In the genomic region with DNA sequence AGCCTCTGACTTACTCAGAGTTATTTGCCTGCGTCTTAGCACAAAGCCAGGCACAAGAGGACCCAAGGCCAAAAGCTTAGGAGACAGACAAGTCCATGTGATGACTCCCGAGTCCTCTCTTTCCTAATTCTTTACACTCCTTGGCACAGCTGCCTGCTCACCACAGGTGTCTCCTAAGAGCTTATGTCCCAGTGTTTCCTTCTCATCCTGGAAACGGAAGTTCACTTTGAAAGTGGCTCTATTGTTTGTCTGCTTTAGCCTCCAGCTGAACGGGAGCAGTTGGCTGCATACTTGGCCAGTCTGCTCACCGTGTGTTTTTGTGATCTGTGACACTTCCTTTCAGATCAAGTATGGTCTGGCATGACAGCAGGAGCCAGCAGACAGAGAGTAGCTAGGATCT, we compare ENCODE assay signal across 10 mouse cellular contexts. TPM values are rescaled to one million over a fixed set of nuclear protein-coding genes. Genes with fewer than 3 reads are reported as not detected.
DNase-seq lines count a peak whose midpoint lies in the region; ATAC-seq and TF ChIP-seq lines count a peak whose summit lies in the region.
"Had no signal": no experiment of that assay in that cellular context is flagged by ENCODE, and none has a peak within 500 bp of the region (broad histone marks: within the 10 kb centered on the region; RNA-seq: fewer than 3 reads in every experiment).

No protein-coding gene starts in this region.

- no peaks in the 10 kb centered on the region for H3K27me3 ChIP-seq in forebrain, embryonic 14.5 days (replicated peaks; ENCODE audit: control insufficient read depth, insufficient read depth, low read length)
- H3K27me3 ChIP-seq in forebrain, embryonic 13.5 days: no peaks in the 10 kb centered on the region
- H3K27me3 ChIP-seq in midbrain, embryonic 14.5 days (ENCODE audit: control insufficient read depth, insufficient read depth, low read length): no peaks in the 10 kb centered on the region
- H3K27me3 ChIP-seq in midbrain, embryonic 15.5 days (replicated peaks): no peaks in the 10 kb centered on the region
- no peaks in the 10 kb centered on the region for H3K27me3 ChIP-seq in hindbrain, postnatal 0 days (ENCODE audit: insufficient read depth, low read length)
- H3K27me3 ChIP-seq in stomach, postnatal 0 days (ENCODE audit: control insufficient read depth, insufficient read depth, low read length): no peaks in the 10 kb centered on the region

- TF ChIP-seq CTCF in hindbrain, postnatal 0 days (IDR thresholded peaks at IDR 0.05; ENCODE audit: low read depth): no peak
- no peak for TF ChIP-seq CTCF in stomach, postnatal 0 days (IDR thresholded peaks at IDR 0.05; ENCODE audit: low read depth)

- no peak overlapping the region for H3K4me3 ChIP-seq in forebrain, embryonic 14.5 days (ENCODE audit: low read depth, low read length)
- H3K4me3 ChIP-seq in forebrain, embryonic 13.5 days: no peak overlapping the region
- H3K4me3 ChIP-seq in midbrain, embryonic 14.5 days (replicated peaks; ENCODE audit: low read depth, low read length): no peak overlapping the region
- H3K4me3 ChIP-seq in midbrain, embryonic 15.5 days: no peak overlapping the region
- no peak overlapping the region for H3K4me3 ChIP-seq in hindbrain, postnatal 0 days (ENCODE audit: low read length)
- H3K4me3 ChIP-seq in stomach, postnatal 0 days (ENCODE audit: low read depth, low read length): no peak overlapping the region
- H3K4me3 ChIP-seq: megakaryocyte, embryonic 14.5 days had no signal

- TF ChIP-seq EP300 in stomach, postnatal 0 days (optimal IDR thresholded peaks at IDR 0.05): no peak

- H3K36me3 ChIP-seq in forebrain, embryonic 14.5 days (ENCODE audit: control insufficient read depth, insufficient read depth, low read length): no peaks in the 10 kb centered on the region
- H3K36me3 ChIP-seq in forebrain, embryonic 13.5 days (ENCODE audit: poor library complexity, severe bottlenecking): no peaks in the 10 kb centered on the region
- H3K36me3 ChIP-seq in midbrain, embryonic 14.5 days (ENCODE audit: control insufficient read depth, insufficient read depth, low read length): no peaks in the 10 kb centered on the region
- H3K36me3 ChIP-seq in midbrain, embryonic 15.5 days (replicated peaks): no peaks in the 10 kb centered on the region
- H3K36me3 ChIP-seq in hindbrain, postnatal 0 days (ENCODE audit: insufficient read depth, low read length): no peaks in the 10 kb centered on the region
- H3K36me3 ChIP-seq in stomach, postnatal 0 days (ENCODE audit: control insufficient read depth, insufficient read depth, low read length): no peaks in the 10 kb centered on the region

- no peak overlapping the region for H3K9ac ChIP-seq in forebrain, embryonic 14.5 days (ENCODE audit: low read length)
- H3K9ac ChIP-seq in forebrain, embryonic 13.5 days: no peak overlapping the region
- H3K9ac ChIP-seq in midbrain, embryonic 14.5 days (replicated peaks; ENCODE audit: low read length): no peak overlapping the region
- no peak overlapping the region for H3K9ac ChIP-seq in midbrain, embryonic 15.5 days
- H3K9ac ChIP-seq in hindbrain, postnatal 0 days (replicated peaks; ENCODE audit: low read length): no peak overlapping the region
- H3K9ac ChIP-seq in stomach, postnatal 0 days (ENCODE audit: low read length): no peak overlapping the region

- H3K4me2 ChIP-seq in forebrain, embryonic 14.5 days (ENCODE audit: low read length): no peak overlapping the region
- no peak overlapping the region for H3K4me2 ChIP-seq in forebrain, embryonic 13.5 days
- H3K4me2 ChIP-seq in midbrain, embryonic 14.5 days (ENCODE audit: low read length): no peak overlapping the region
- H3K4me2 ChIP-seq in midbrain, embryonic 15.5 days: no peak overlapping the region
- H3K4me2 ChIP-seq in hindbrain, postnatal 0 days (ENCODE audit: low read depth, low read length): no peak overlapping the region
- H3K4me2 ChIP-seq in stomach, postnatal 0 days (replicated peaks; ENCODE audit: low read depth): no peak overlapping the region

- DNase-seq in forebrain, embryonic 14.5 days (ENCODE audit: low spot score): peak; percentile 20
- peak; percentile 17 for DNase-seq in midbrain, embryonic 14.5 days
- DNase-seq in hindbrain, postnatal 0 days (ENCODE audit: low spot score): peak; percentile 37
- DNase-seq in stomach, postnatal 0 days (ENCODE audit: low spot score): no peak
- DNase-seq in spleen, postnatal 14 days (ENCODE audit: low spot score in 2 of 2): no peak
- no peak for DNase-seq in left cerebral cortex, adult 9 months (ENCODE audit: low spot score in 2 of 2)
- DNase-seq: adrenal gland, postnatal 10 days had no signal

- no peak for ATAC-seq in forebrain, embryonic 14.5 days
- no peak for ATAC-seq in forebrain, embryonic 13.5 days
- ATAC-seq in midbrain, embryonic 14.5 days (ENCODE audit: low FRiP score, low TSS enrichment): no peak
- no peak for ATAC-seq in midbrain, embryonic 15.5 days (replicated peaks)
- peak; percentile 51 for ATAC-seq in hindbrain, postnatal 0 days
- ATAC-seq in stomach, postnatal 0 days (ENCODE audit: low FRiP score, low TSS enrichment): peak; percentile 7; the same call in 1 of the 2 replicates

- no peak overlapping the region for H3K27ac ChIP-seq in forebrain, embryonic 14.5 days (ENCODE audit: low read depth, low read length)
- H3K27ac ChIP-seq in forebrain, embryonic 13.5 days: no peak overlapping the region
- no peak overlapping the region for H3K27ac ChIP-seq in midbrain, embryonic 14.5 days (replicated peaks; ENCODE audit: low read depth, low read length)
- H3K27ac ChIP-seq in midbrain, embryonic 15.5 days: no peak overlapping the region
- peak overlapping the region; percentile 9; the same call in 1 of the 2 replicates for H3K27ac ChIP-seq in hindbrain, postnatal 0 days
- peak overlapping the region; percentile 41; the same call in 1 of the 2 replicates for H3K27ac ChIP-seq in stomach, postnatal 0 days (replicated peaks)

- H3K9me3 ChIP-seq in forebrain, embryonic 14.5 days (replicated peaks; ENCODE audit: control insufficient read depth, low read length): no peaks in the 10 kb centered on the region
- H3K9me3 ChIP-seq in forebrain, embryonic 13.5 days (replicated peaks): no peaks in the 10 kb centered on the region
- H3K9me3 ChIP-seq in midbrain, embryonic 14.5 days (ENCODE audit: control insufficient read depth, low read length): no peaks in the 10 kb centered on the region
- no peaks in the 10 kb centered on the region for H3K9me3 ChIP-seq in midbrain, embryonic 15.5 days
- no peaks in the 10 kb centered on the region for H3K9me3 ChIP-seq in hindbrain, postnatal 0 days (ENCODE audit: low read length)
- no peaks in the 10 kb centered on the region for H3K9me3 ChIP-seq in stomach, postnatal 0 days (ENCODE audit: control insufficient read depth, low read length)
- H3K9me3 ChIP-seq: megakaryocyte, embryonic 14.5 days had no signal

- WGBS in forebrain, embryonic 14.5 days: 9% methylated on average over 5 of the region's 5 CpGs
- WGBS in forebrain, embryonic 13.5 days: 20% methylated on average over 5 of the region's 5 CpGs
- WGBS in midbrain, embryonic 14.5 days: 21% methylated on average over 5 of the region's 5 CpGs
- 19% methylated on average over 5 of the region's 5 CpGs for WGBS in midbrain, embryonic 15.5 days
- WGBS in hindbrain, postnatal 0 days: 18% methylated on average over 5 of the region's 5 CpGs
- WGBS in stomach, postnatal 0 days: 21% methylated on average over 5 of the region's 5 CpGs

- H3K4me1 ChIP-seq in forebrain, embryonic 14.5 days (ENCODE audit: control insufficient read depth, insufficient read depth, low read length): no peaks in the 10 kb centered on the region
- peaks cover 11% of the 10 kb centered on the region for H3K4me1 ChIP-seq in forebrain, embryonic 13.5 days
- H3K4me1 ChIP-seq in midbrain, embryonic 14.5 days (ENCODE audit: control insufficient read depth, insufficient read depth, low read length): no peaks in the 10 kb centered on the region
- no peaks in the 10 kb centered on the region for H3K4me1 ChIP-seq in midbrain, embryonic 15.5 days
- no peaks in the 10 kb centered on the region for H3K4me1 ChIP-seq in hindbrain, postnatal 0 days (ENCODE audit: insufficient read depth, low read length)
- no peaks in the 10 kb centered on the region; the same call in none of the 2 replicates for H3K4me1 ChIP-seq in stomach, postnatal 0 days (replicated peaks; ENCODE audit: control insufficient read depth, insufficient read depth)
- H3K4me1 ChIP-seq: megakaryocyte, embryonic 14.5 days had no signal

RNA-seq across cellular contexts. Expression of gene Adm, which starts 41.3 kb away (rescaled TPM):
- 1.6 and 1.8 TPM in 2 replicates for polyA plus RNA-seq in forebrain, embryonic 14.5 days (2014; fragmentation: Nextera tagmentation; extraction: Ambion mirVana)
- 3.9 and 4.9 TPM in 2 replicates for polyA plus RNA-seq in forebrain, embryonic 13.5 days (2015; fragmentation: Nextera tagmentation; extraction: Ambion mirVana)
- 1.4 and 3.2 TPM in 2 replicates for polyA plus RNA-seq in midbrain, embryonic 14.5 days (2014; fragmentation: Nextera tagmentation; extraction: Ambion mirVana)
- 4.3 and 4.8 TPM in 2 replicates for polyA plus RNA-seq in midbrain, embryonic 15.5 days (2015; fragmentation: Nextera tagmentation; extraction: Ambion mirVana)
- total RNA-seq in hindbrain, postnatal 0 days (2014; rRNA removed): 2.1 and 2.2 TPM in 2 replicates
- polyA plus RNA-seq in hindbrain, postnatal 0 days (2015; fragmentation: Nextera tagmentation; extraction: Ambion mirVana): 4.2 and 6.0 TPM in 2 replicates
- polyA plus RNA-seq in stomach, postnatal 0 days (2015; fragmentation: Nextera tagmentation; extraction: Ambion mirVana): 4.3 and 4.6 TPM in 2 replicates

RNA-seq across cellular contexts. Expression of gene Sbf2, which starts 54.0 kb away (rescaled TPM):
- polyA plus RNA-seq in forebrain, embryonic 14.5 days (2014; fragmentation: Nextera tagmentation; extraction: Ambion mirVana): 44.0 and 60.8 TPM in 2 replicates
- polyA plus RNA-seq in forebrain, embryonic 13.5 days (2015; fragmentation: Nextera tagmentation; extraction: Ambion mirVana): 51.8 and 54.9 TPM in 2 replicates
- polyA plus RNA-seq in midbrain, embryonic 14.5 days (2014; fragmentation: Nextera tagmentation; extraction: Ambion mirVana): 73.5 and 77.4 TPM in 2 replicates
- 63.9 and 69.6 TPM in 2 replicates for polyA plus RNA-seq in midbrain, embryonic 15.5 days (2015; fragmentation: Nextera tagmentation; extraction: Ambion mirVana)
- total RNA-seq in hindbrain, postnatal 0 days (2014; rRNA removed): 55.0 and 70.5 TPM in 2 replicates
- polyA plus RNA-seq in hindbrain, postnatal 0 days (2015; fragmentation: Nextera tagmentation; extraction: Ambion mirVana): 40.3 and 42.9 TPM in 2 replicates
- 14.8 and 14.9 TPM in 2 replicates for polyA plus RNA-seq in stomach, postnatal 0 days (2015; fragmentation: Nextera tagmentation; extraction: Ambion mirVana)

Comparison
In these comparisons a context has a peak if more than half of its experiments do, and no peak if none do; other contexts are left out.
1. ATAC-seq: peak in hindbrain, postnatal 0 days (single experiment) and stomach, postnatal 0 days (single experiment); none in forebrain, embryonic 14.5 days (single experiment), forebrain, embryonic 13.5 days (single experiment), midbrain, embryonic 14.5 days (single experiment) and midbrain, embryonic 15.5 days (single experiment).
2. DNase-seq: peak in forebrain, embryonic 14.5 days (single experiment), midbrain, embryonic 14.5 days (single experiment) and hindbrain, postnatal 0 days (single experiment); none in stomach, postnatal 0 days (single experiment), spleen, postnatal 14 days (0 of 2) and left cerebral cortex, adult 9 months (0 of 2).
3. H3K27ac ChIP-seq: peak in hindbrain, postnatal 0 days (single experiment) and stomach, postnatal 0 days (single experiment); none in forebrain, embryonic 14.5 days (single experiment), forebrain, embryonic 13.5 days (single experiment), midbrain, embryonic 14.5 days (single experiment) and midbrain, embryonic 15.5 days (single experiment).